Mouse (Mus musculus): ENCODE results near the gene Bri3bp. TPM values are rescaled to one million over a fixed set of nuclear protein-coding genes. Genes with fewer than 3 reads are reported as not detected.
"Not testable (repeated sequence)": the region's sequence is repeated elsewhere in the genome, so short reads cannot be mapped to it uniquely, and the experiment has no call there.

Bri3bp gene
- polyA plus RNA-seq, 1 experiment from 2014 or later = 33.6 TPM

GRCm38 (mm10) chr5:125411972-125412530 lies 29.3 kb upstream of the Bri3bp start:
- no peak overlapping the region for H3K4me2 ChIP-seq
- peaks cover 41% of the 10 kb centered on the region for H3K36me3 ChIP-seq (ENCODE audit: poor library complexity, severe bottlenecking)
- H3K27me3 ChIP-seq = no peaks in the 10 kb centered on the region
- H3K4me1 ChIP-seq = peaks cover 12% of the 10 kb centered on the region
- H3K4me3 ChIP-seq = no peak overlapping the region
- no peak overlapping the region for H3K27ac ChIP-seq
- H3K9ac ChIP-seq = no peak overlapping the region
- no peaks in the 10 kb centered on the region for H3K9me3 ChIP-seq (replicated peaks)
- ATAC-seq = no peak
- 56% methylated on average over 5 of the region's 5 CpGs for WGBS

GRCm38 (mm10) chr5:125412536-125412935 lies 28.8 kb upstream of the Bri3bp start:
- H3K27me3 ChIP-seq; H3K27ac ChIP-seq; H3K9me3 ChIP-seq (replicated peaks); ATAC-seq; H3K4me3 ChIP-seq; H3K9ac ChIP-seq; H3K4me2 ChIP-seq; H3K4me1 ChIP-seq: not testable (repeated sequence)
- peaks cover 46% of the 10 kb centered on the region for H3K36me3 ChIP-seq (ENCODE audit: poor library complexity, severe bottlenecking)
- 87% methylated on average over 8 of the region's 8 CpGs for WGBS

GRCm38 (mm10) chr5:125413763-125414162 lies 27.6 kb upstream of the Bri3bp start:
- Histone ChIP-seq H3K4me1 (peaks cover 7% of the 10 kb centered on the region; the same call in 1 of the 2 replicates), H3K4me2 (no peak overlapping the region), H3K27ac (peak overlapping the region; percentile 25; the same call in 1 of the 2 replicates), H3K36me3 (ENCODE audit: poor library complexity, severe bottlenecking) (peaks cover 58% of the 10 kb centered on the region), H3K27me3 (no peaks in the 10 kb centered on the region), H3K4me3 (no peak overlapping the region), H3K9ac (no peak overlapping the region), H3K9me3 (replicated peaks) (no peaks in the 10 kb centered on the region)
- ATAC-seq = no peak
- 66% methylated on average over 4 of the region's 4 CpGs for WGBS

GRCm38 (mm10) chr5:125416183-125416582 lies 25.2 kb upstream of the Bri3bp start:
- 96% methylated on average over 8 of the region's 8 CpGs for WGBS
- H3K36me3 ChIP-seq (ENCODE audit: poor library complexity, severe bottlenecking) = peaks cover 81% of the 10 kb centered on the region

GRCm38 (mm10) chr5:125418636-125419035 lies 22.7 kb upstream of the Bri3bp start:
- no peaks in the 10 kb centered on the region for H3K9me3 ChIP-seq (replicated peaks)
- 89% methylated on average over 12 of the region's 12 CpGs for WGBS
- H3K4me2 ChIP-seq = no peak overlapping the region
- no peak overlapping the region for H3K9ac ChIP-seq
- no peak overlapping the region for H3K27ac ChIP-seq
- H3K36me3 ChIP-seq (ENCODE audit: poor library complexity, severe bottlenecking) = peaks cover 98% of the 10 kb centered on the region
- H3K27me3 ChIP-seq = no peaks in the 10 kb centered on the region
- peaks cover 3% of the 10 kb centered on the region; the same call in 1 of the 2 replicates for H3K4me1 ChIP-seq
- no peak overlapping the region for H3K4me3 ChIP-seq
- ATAC-seq = no peak

More at GRCm38 (mm10) chr5:125416183-125416582, 25.2 kb upstream of the Bri3bp start:
- Histone ChIP-seq H3K27ac (no peak overlapping the region), H3K9me3 (replicated peaks) (no peaks in the 10 kb centered on the region), H3K4me3 (no peak overlapping the region), H3K4me2 (no peak overlapping the region), H3K4me1 (peaks cover 3% of the 10 kb centered on the region; the same call in 1 of the 2 replicates), H3K27me3 (no peaks in the 10 kb centered on the region), H3K9ac (no peak overlapping the region)
- ATAC-seq = no peak

- peaks cover 98% of the 10 kb centered on the region for H3K36me3 ChIP-seq (ENCODE audit: poor library complexity, severe bottlenecking)
- H3K4me3 ChIP-seq = no peak overlapping the region
- no peaks in the 10 kb centered on the region for H3K4me1 ChIP-seq
- WGBS = 88% methylated on average over 11 of the region's 11 CpGs
- no peak overlapping the region for H3K27ac ChIP-seq
- no peak for ATAC-seq
- H3K4me2 ChIP-seq = no peak overlapping the region
- no peaks in the 10 kb centered on the region for H3K9me3 ChIP-seq (replicated peaks)
- H3K9ac ChIP-seq = no peak overlapping the region
- H3K27me3 ChIP-seq = no peaks in the 10 kb centered on the region
These were observed 22.2 kb upstream of the Bri3bp start for GRCm38 (mm10) chr5:125419124-125419523.

GRCm38 (mm10) chr5:125425698-125426276 lies 15.6 kb upstream of the Bri3bp start:
- Histone ChIP-seq H3K27ac (no peak overlapping the region), H3K9ac (no peak overlapping the region), H3K9me3 (replicated peaks) (no peaks in the 10 kb centered on the region), H3K4me1 (no peaks in the 10 kb centered on the region), H3K4me3 (no peak overlapping the region), H3K36me3 (ENCODE audit: poor library complexity, severe bottlenecking) (peaks cover 100% of the 10 kb centered on the region), H3K27me3 (no peaks in the 10 kb centered on the region), H3K4me2 (no peak overlapping the region)
- 91% methylated on average over 10 of the region's 10 CpGs for WGBS
- ATAC-seq = no peak

- Histone ChIP-seq H3K9ac (no peak overlapping the region), H3K36me3 (ENCODE audit: poor library complexity, severe bottlenecking) (peaks cover 100% of the 10 kb centered on the region), H3K4me2 (no peak overlapping the region), H3K27ac (no peak overlapping the region), H3K4me1 (no peaks in the 10 kb centered on the region), H3K9me3 (replicated peaks) (no peaks in the 10 kb centered on the region), H3K27me3 (no peaks in the 10 kb centered on the region), H3K4me3 (no peak overlapping the region)
- no peak for ATAC-seq
- 92% methylated on average over 10 of the region's 10 CpGs for WGBS
These were observed 15.0 kb upstream of the Bri3bp start for GRCm38 (mm10) chr5:125426343-125426742.

GRCm38 (mm10) chr5:125432324-125432723 lies 9.0 kb upstream of the Bri3bp start:
- 0 out of 2 replicates have a peak overlapping the region, but pooled peaks have one; percentile 79 for H3K9ac ChIP-seq
- 0 out of 2 replicates have a peak overlapping the region, but pooled peaks have one; percentile 62 for H3K4me3 ChIP-seq
- ATAC-seq; H3K9me3 ChIP-seq (replicated peaks); H3K27ac ChIP-seq; H3K27me3 ChIP-seq: not testable (repeated sequence)
- H3K4me2 ChIP-seq = peak overlapping the region; percentile 94; the same call in 1 of the 2 replicates
- H3K4me1 ChIP-seq = peaks cover 11% of the 10 kb centered on the region
- WGBS = 93% methylated on average over 2 of the region's 2 CpGs
- H3K36me3 ChIP-seq (ENCODE audit: poor library complexity, severe bottlenecking) = peaks cover 46% of the 10 kb centered on the region

GRCm38 (mm10) chr5:125433793-125434337 lies 7.5 kb upstream of the Bri3bp start, which contains the start of gene Dhx37:
Gene Dhx37 (minus strand): TSS chr5:125434121.
- H3K36me3 ChIP-seq (ENCODE audit: poor library complexity, severe bottlenecking) = peaks cover 30% of the 10 kb centered on the region
- H3K27me3 ChIP-seq = no peaks in the 10 kb centered on the region
- H3K4me3 ChIP-seq = peak within 1 kb of the TSS; percentile 62
- ATAC-seq = peak; percentile 97
- peaks cover 11% of the 10 kb centered on the region for H3K4me1 ChIP-seq
- H3K9me3 ChIP-seq (replicated peaks) = no peaks in the 10 kb centered on the region
- peak within 1 kb of the TSS; percentile 94 for H3K4me2 ChIP-seq
- H3K27ac ChIP-seq = peak within 1 kb of the TSS; percentile 37; the same call in 1 of the 2 replicates
- peak within 1 kb of the TSS; percentile 79 for H3K9ac ChIP-seq
- under 1% methylated on average over 46 of the region's 46 CpGs for WGBS

GRCm38 (mm10) chr5:125434347-125434746 lies 7.0 kb upstream of the Bri3bp start:
- H3K27ac ChIP-seq; H3K9me3 ChIP-seq (replicated peaks); H3K27me3 ChIP-seq; H3K9ac ChIP-seq; ATAC-seq: not testable (repeated sequence)
- Histone ChIP-seq H3K4me1 (peaks cover 11% of the 10 kb centered on the region), H3K4me2 (peak overlapping the region; percentile 94), H3K4me3 (peak overlapping the region; percentile 62), H3K36me3 (ENCODE audit: poor library complexity, severe bottlenecking) (peaks cover 25% of the 10 kb centered on the region)
- 55% methylated on average over 15 of the region's 15 CpGs for WGBS

GRCm38 (mm10) chr5:125440583-125441233 lies 660 bp upstream of the Bri3bp start:
- H3K4me3 ChIP-seq = peak overlapping the region; percentile 88
- H3K4me2 ChIP-seq = peak overlapping the region; percentile 85
- H3K4me1 ChIP-seq = peaks cover 18% of the 10 kb centered on the region
- no peak; the same call in 1 of the 2 replicates for ATAC-seq
- no peaks in the 10 kb centered on the region for H3K36me3 ChIP-seq (ENCODE audit: poor library complexity, severe bottlenecking)
- WGBS = 4% methylated on average over 7 of the region's 7 CpGs
- H3K27me3 ChIP-seq = no peaks in the 10 kb centered on the region
- H3K9ac ChIP-seq = peak overlapping the region; percentile 86
- no peaks in the 10 kb centered on the region for H3K9me3 ChIP-seq (replicated peaks)
- peak overlapping the region; percentile 65 for H3K27ac ChIP-seq
